Mouse (Mus musculus) G1E (cell line): ENCODE data around the gene Egflam.

Source experiments
- CTCF ChIP-seq: IDR thresholded peaks from 2 replicates; pipeline ENCODE4 v1.5.1; 2012; ENCODE audit warnings: low read depth, low read length, inconsistent platforms, mixed read lengths
- GATA1 ChIP-seq: IDR thresholded peaks from 2 replicates; pipeline ENCODE4 v1.6.1; 2012; ENCODE audit warnings: borderline replicate concordance, low read length, inconsistent platforms, mixed read lengths

DNA sequence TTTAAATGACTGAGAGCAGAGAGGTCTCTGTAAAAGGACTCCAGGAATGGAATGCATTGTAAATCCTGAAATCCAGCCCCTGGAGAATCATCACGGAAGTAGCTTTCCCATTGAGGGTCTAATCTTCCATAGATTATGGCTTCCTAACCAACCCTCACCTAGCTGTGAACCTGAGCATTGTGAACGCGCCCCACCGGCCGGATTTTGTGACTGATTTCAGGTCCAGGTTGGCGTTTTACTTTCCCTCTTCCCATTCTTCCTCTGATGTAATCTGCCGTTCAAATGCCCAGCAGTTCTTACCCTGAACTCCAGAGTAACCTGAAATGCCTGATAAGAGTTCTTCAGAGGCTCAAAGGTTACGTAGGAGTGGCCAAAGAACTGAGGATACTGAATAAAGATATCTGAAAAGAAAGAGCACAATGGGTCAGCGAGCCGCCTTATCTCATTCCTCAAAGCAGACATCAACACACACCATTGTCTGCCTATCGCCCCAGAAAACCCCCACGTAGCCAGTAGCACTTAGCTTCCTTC lies 146.0 kb downstream of the Egflam start:
- TF ChIP-seq GATA1 (no peak), CTCF (no peak)
